Mouse (Mus musculus): ENCODE data around the gene Kif19a. TPM values are rescaled to one million over a fixed set of nuclear protein-coding genes. Genes with fewer than 3 reads are reported as not detected.

Gene Kif19a
- polyA plus RNA-seq (2012; rRNA removed): 0.16 and 0.17 TPM in 2 replicates

DNA sequence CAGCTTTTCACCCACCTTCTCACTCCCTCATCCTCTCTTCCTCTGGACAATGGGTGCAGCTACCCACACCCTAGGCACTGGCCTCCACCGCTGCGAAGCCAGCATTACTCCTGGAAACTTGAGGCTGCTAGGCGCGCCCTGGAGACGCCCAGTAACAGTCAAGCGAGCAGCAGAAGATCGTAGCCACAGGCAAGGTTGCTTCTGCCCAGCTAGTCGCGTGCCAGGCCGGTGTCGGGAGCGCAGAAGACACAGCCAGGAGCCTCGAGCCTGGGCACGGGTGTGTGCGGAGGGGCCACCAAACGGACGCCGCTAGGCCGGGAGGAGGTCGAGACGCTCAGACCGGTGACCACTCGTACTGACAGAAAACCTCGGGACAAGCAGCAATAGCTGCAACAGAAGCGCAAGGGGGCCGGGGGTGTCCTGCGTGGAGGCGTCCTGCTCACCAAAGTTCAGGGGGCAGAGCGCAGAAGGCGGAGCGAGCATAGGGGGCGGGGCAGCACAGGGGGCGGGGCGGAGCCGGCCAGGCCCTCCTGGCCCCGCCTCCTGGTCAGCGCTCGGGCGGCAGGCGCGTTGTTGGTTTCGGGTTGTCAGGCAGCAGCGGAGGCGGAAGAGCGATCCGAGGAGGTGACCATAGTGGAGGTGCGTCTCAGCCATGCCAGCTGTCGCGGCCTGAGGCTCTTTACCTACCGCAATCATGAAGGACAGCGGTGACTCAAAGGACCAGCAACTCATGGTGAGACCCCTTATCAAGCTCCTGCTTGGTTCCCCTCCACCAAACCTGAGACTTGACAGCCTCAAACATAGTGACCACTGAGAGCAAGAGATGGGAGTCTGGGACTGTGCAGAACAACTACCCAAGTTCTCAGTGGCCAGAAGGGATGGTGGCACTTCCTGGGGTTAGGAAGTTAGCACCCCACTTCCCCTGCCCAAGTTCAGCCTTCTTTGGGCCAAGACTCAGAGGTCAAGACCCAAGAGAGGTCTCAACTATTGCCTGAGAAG lies at the start of gene Kif19a:
Kif19a (plus strand) TSS at position 569 of the 999 bp plus-strand sequence.

DNA sequence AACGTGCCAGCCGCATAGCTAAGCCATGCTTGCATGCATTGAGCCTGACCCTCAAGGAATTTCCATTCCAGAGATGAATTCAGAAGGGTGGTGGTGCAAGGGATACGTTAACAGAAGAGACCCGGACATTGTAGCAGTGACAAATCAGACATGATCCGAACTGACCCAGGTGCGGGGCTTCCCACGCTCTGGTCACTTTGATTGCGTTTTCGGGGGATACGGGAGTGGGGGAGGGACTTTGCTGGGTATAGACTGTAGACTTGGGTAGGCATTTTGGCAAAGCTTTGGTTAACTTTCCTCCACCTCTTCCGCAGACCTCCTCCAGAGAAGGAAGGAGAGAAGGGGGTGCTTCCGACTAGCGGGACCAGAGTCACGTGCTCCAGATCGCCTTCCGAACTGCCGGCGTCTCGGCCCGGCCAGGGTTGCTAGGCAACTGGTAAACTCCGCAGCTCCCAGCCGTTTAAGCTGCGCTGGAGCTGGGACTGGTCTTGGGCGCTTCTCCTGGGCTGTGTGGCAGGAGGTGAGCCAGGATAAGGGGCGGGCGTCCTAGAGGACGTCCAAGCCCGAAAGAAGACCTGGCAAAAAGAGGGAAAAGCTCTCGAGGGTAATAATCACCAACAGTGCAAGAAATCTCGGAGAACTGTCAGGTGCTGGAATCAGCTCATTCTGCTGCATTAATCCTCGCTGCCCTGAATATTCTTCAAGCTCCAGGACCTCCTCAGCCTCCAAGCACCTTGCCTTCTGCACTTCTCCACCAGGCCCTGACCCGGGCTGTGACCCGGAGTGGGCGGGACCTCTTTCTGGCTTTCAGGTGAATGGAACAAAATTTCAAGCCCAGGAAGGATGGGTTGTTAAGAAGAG lies 38.0 kb upstream of the Kif19a start, which contains the start of gene Dnaic2:
Dnaic2 (plus strand) TSS at position 444 of the 861 bp plus-strand sequence.

DNA sequence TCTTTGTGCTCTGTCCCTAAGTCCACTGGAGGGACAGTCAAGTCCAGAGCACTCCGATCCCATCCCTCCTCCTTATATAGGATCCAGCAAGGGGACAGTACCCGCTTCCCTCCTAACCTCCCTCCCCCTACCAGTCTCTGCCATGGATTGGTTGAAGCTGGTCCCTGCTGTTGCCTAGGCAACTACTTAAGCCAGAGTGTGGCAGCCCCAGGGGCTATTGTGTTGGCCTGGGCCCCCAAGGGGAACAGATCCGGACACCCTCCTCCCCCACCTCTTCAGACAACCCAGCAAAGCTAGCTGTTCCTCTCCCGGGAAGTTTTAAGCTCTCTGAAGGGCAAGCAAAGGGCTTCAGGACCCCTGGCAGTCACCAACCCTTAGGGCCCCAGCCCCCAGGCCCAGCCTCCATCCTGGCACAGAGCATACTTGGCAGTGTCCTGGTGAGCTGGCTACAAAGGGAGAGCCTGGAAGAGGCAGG lies 30.7 kb downstream of the Kif19a start, which contains the start of gene Btbd17:
Btbd17 (minus strand) TSS at position 98 of the 475 bp plus-strand sequence.

DNA sequence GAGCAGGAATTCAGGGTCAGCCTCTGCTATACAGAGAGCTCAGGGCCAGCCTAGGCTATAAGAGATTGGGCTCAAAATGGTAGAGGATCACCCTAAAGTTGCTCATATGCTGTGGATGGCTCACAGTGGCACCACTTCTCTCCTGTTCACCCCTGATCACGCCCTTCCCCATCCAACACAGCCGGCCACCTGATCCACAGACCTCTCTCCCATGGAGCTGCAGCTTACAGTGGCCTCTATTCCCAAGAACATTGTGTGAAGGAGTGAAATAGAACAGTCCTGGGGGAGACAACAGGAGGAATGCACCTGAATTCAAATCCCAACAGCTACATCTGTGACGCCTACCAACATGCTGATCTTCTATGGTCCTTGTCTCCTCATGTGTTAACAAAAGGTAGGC lies 33.4 kb downstream of the Kif19a start, which contains the start of gene Gpr142:
Gpr142 (plus strand) TSS at position 301 of the 400 bp plus-strand sequence.

Other genes starting within 250 kb of the Kif19a start
- 1,489 and 1,642 TPM in 2 replicates for gene Rpl38, start 96.9 kb upstream of the Kif19a start, polyA plus RNA-seq (2012; rRNA removed)
- 6.7 and 7.3 TPM in 2 replicates for gene Ttyh2, start 90.0 kb upstream of the Kif19a start, polyA plus RNA-seq (2012; rRNA removed)
- gene Dnaic2, start 38.0 kb upstream of the Kif19a start, polyA plus RNA-seq (2012; rRNA removed): 6.2 and 8.1 TPM in 2 replicates
- 0.06 and 0.14 TPM in 2 replicates for gene Btbd17, start 30.6 kb downstream of the Kif19a start, polyA plus RNA-seq (2012; rRNA removed)
- gene Gpr142, start 33.5 kb downstream of the Kif19a start, polyA plus RNA-seq (2012; rRNA removed): not detected in 2 replicates
- gene Gprc5c, start 85.8 kb downstream of the Kif19a start, polyA plus RNA-seq (2012; rRNA removed): 10.7 and 12.3 TPM in 2 replicates
- gene Cd300a, start 124.7 kb downstream of the Kif19a start, polyA plus RNA-seq (2012; rRNA removed): 3.2 and 3.8 TPM in 2 replicates
- 2.8 and 3.0 TPM in 2 replicates for gene Cd300lb, start 169.0 kb downstream of the Kif19a start, polyA plus RNA-seq (2012; rRNA removed)
- gene Cd300c, start 203.8 kb downstream of the Kif19a start, polyA plus RNA-seq (2012; rRNA removed): 0.32 and 0.46 TPM in 2 replicates
- 2.3 and 3.2 TPM in 2 replicates for gene Cd300ld, start 224.5 kb downstream of the Kif19a start, polyA plus RNA-seq (2012; rRNA removed)
- 14.0 and 14.4 TPM in 2 replicates for gene Cd300c2, start 236.5 kb downstream of the Kif19a start, polyA plus RNA-seq (2012; rRNA removed)

Measured in liver, embryonic 18 days (tissue).